Mouse (Mus musculus) hindbrain, embryonic 14.5 days (tissue): ENCODE data around the gene Tmem50a. TPM values are rescaled to one million over a fixed set of nuclear protein-coding genes. Genes with fewer than 3 reads are reported as not detected.

Source experiments
- ATAC-seq: fragments of 200-750 bp; cut with Nextera tagmentation; 2 replicates; pipeline ENCODE4 v1.8.0; 2017; ENCODE audit warnings: moderate number of reproducible peaks, mild to moderate bottlenecking, moderate TSS enrichment, moderate library complexity; ENCODE audit not compliant: low FRiP score
- DNase-seq: peaks from one replicate; pipeline ENCODE4 v3.0.0-alpha.2; 2015; ENCODE audit warnings: low spot score
- H3K27ac ChIP-seq: fragments of 300-500 bp; sonication (generic); 2 replicates; pipeline ENCODE4 v1.5.1; 2014; ENCODE audit warnings: mild to moderate bottlenecking, moderate library complexity
- H3K27me3 ChIP-seq: fragments of 300-500 bp; sonication (generic); 2 replicates; pipeline ENCODE4 v1.6.1; 2014; ENCODE audit warnings: mild to moderate bottlenecking, low read length, mixed read lengths; ENCODE audit not compliant: control insufficient read depth, insufficient read depth
- H3K36me3 ChIP-seq: fragments of 300-500 bp; sonication (generic); replicated peaks from 2 replicates; pipeline ENCODE4 v1.6.1; 2014; ENCODE audit not compliant: control insufficient read depth, insufficient read depth
- H3K4me1 ChIP-seq: fragments of 300-500 bp; sonication (generic); replicated peaks from 2 replicates; pipeline ENCODE4 v1.6.1; 2014; ENCODE audit warnings: antibody characterized with exemption, low read length, mixed read lengths; ENCODE audit not compliant: control insufficient read depth, insufficient read depth
- H3K4me2 ChIP-seq: fragments of 300-500 bp; sonication (generic); replicated peaks from 2 replicates; pipeline ENCODE4 v1.6.1; 2014; ENCODE audit warnings: mild to moderate bottlenecking, moderate library complexity
- H3K4me3 ChIP-seq: fragments of 300-500 bp; sonication (generic); replicated peaks from 2 replicates; pipeline ENCODE4 v1.5.1; 2014; ENCODE audit warnings: mild to moderate bottlenecking, low read length
- H3K9ac ChIP-seq: fragments of 300-500 bp; sonication (generic); 2 replicates; pipeline ENCODE4 v1.6.1; 2014
- H3K9me3 ChIP-seq: fragments of 300-500 bp; sonication (generic); 2 replicates; pipeline ENCODE4 v1.6.1; 2016; ENCODE audit warnings: low read length; ENCODE audit not compliant: control insufficient read depth
- WGBS: fragments of 180-500 bp; shearing (Covaris S2); extraction: QIAGEN DNeasy Blood & Tissue Kit; methylation state at CpG from one replicate; pipeline ENCODE4 v1.1.7; 2014; 5-methylcytosine and 5-hydroxymethylcytosine counted together
- polyA plus RNA-seq: library from polyadenylated mRNA; unstranded; fragments of >200 nt; fragmentation: Nextera tagmentation; extraction: Ambion mirVana; gene quantifications from 2 replicates; pipeline ENCODE4 v1.2.1, GENCODE M21; 2014

Tmem50a gene
- polyA plus RNA-seq, 1 experiment from 2014 or later, result 203 TPM

DNA sequence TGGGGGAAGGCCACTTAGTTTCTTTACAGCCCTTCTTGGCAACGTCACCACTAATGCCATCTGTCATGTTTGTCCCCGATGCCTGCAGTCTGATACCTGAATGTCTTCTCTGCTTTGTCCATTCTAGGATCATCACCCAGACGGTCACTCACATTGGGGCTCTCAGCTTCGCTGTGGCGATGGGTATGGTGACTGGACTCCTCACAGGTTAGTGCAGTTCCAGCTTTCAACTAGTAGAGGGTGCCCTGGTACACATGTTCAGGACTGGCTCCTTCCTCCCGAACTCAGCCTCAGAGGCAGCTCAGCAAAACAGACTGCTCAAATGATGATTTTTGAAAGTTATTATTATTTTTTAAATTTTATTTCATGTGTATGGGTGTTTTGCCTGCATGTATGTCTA is 22.7 kb downstream of the Tmem50a start:
- Histone ChIP-seq H3K9me3 (no peaks in the 10 kb centered on the region), H3K36me3 (peaks cover 22% of the 10 kb centered on the region), H3K4me1 (no peaks in the 10 kb centered on the region), H3K9ac (no peak overlapping the region), H3K4me2 (no peak overlapping the region), H3K27ac (no peak overlapping the region), H3K27me3 (no peaks in the 10 kb centered on the region), H3K4me3 (no peak overlapping the region)
- DNase-seq (no peak), ATAC-seq (no peak)
- 82% methylated on average over 6 of the region's 6 CpGs for WGBS

DNA sequence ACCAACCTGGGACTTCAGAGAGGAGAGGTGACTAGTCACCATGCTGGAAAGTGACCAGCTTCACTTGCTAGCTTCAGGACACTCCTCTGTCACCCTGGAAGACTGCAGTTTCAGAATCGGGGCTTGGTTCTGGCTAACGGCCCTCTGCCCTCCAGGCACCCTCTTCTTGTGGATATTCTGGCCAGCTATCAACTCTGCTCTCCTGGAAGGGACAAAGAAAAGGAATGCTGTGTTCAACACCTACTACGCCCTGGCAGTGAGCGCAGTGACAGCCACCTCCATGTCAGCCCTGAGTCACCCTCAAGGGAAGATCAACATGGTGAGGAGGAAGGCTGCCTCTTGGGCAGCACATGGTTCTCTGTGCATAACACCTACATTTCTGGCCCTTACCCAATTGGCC is 30.5 kb downstream of the Tmem50a start:
- H3K4me2 ChIP-seq, result no peak overlapping the region
- no peak for ATAC-seq
- WGBS, result 96% methylated on average over 4 of the region's 4 CpGs

DNA sequence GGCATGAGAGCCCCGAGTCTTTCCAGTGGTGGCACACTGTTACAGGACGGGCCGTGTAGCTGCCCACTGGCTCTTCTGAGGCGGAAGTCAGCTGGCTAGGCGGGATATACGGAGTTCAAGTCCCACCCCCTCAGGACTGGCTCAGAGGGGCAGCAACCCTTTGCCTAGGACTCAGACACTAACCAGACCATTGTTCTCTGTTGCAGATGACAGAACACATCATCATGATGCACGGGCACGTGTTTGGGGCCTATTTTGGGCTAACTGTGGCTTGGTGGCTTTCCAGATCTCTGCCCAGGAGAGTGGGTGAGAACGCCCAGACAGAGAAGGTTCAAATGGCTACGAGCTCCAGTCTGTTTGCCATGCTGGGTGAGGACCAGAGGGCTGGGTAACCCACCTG is 31.0 kb downstream of the Tmem50a start:
- WGBS, result 89% methylated on average over 10 of the region's 10 CpGs
- Histone ChIP-seq H3K4me3 (no peak overlapping the region), H3K27me3 (no peaks in the 10 kb centered on the region), H3K9ac (no peak overlapping the region), H3K9me3 (no peaks in the 10 kb centered on the region), H3K4me1 (0 out of 2 replicates have a peak, but pooled peaks cover 4% of the 10 kb centered on the region), H3K27ac (no peak overlapping the region), H3K4me2 (no peak overlapping the region), H3K36me3 (no peaks in the 10 kb centered on the region)
- ATAC-seq, result no peak
- DNase-seq, result no peak

More for the DNA sequence above, 30.5 kb downstream of the Tmem50a start:
- no peak overlapping the region for H3K9ac ChIP-seq
- DNase-seq, result no peak
- no peak overlapping the region for H3K4me3 ChIP-seq
- H3K27me3 ChIP-seq, result no peaks in the 10 kb centered on the region
- no peak overlapping the region for H3K27ac ChIP-seq
- H3K36me3 ChIP-seq, result no peaks in the 10 kb centered on the region
- H3K4me1 ChIP-seq, result 0 out of 2 replicates have a peak, but pooled peaks cover 4% of the 10 kb centered on the region
- H3K9me3 ChIP-seq, result no peaks in the 10 kb centered on the region

DNA sequence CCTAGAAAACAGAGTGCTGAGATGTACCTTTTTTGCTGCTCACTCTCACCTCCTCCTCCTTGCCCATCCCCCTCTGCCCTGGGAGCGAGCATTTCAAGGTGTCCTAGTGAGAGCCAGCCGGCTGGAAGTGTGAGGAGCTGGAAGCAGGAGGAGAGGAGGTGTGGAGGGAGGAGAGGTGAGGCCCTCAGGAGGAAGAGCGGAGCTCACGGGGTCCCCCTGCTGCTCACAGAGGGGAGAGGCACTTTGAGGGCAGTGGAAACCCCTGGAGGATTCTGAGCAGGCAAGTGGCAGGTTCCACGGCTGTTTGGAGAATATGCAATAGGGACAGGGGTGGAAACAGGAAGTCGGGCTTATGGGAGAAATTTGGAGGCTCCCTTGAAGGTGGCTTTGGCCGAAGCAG is 31.6 kb downstream of the Tmem50a start:
- Histone ChIP-seq H3K27ac (no peak overlapping the region), H3K4me1 (0 out of 2 replicates have a peak, but pooled peaks cover 4% of the 10 kb centered on the region), H3K36me3 (no peaks in the 10 kb centered on the region), H3K4me2 (no peak overlapping the region), H3K4me3 (no peak overlapping the region), H3K9me3 (no peaks in the 10 kb centered on the region), H3K9ac (no peak overlapping the region), H3K27me3 (no peaks in the 10 kb centered on the region)
- ATAC-seq (no peak), DNase-seq (no peak)
- 41% methylated on average over 7 of the region's 7 CpGs for WGBS

DNA sequence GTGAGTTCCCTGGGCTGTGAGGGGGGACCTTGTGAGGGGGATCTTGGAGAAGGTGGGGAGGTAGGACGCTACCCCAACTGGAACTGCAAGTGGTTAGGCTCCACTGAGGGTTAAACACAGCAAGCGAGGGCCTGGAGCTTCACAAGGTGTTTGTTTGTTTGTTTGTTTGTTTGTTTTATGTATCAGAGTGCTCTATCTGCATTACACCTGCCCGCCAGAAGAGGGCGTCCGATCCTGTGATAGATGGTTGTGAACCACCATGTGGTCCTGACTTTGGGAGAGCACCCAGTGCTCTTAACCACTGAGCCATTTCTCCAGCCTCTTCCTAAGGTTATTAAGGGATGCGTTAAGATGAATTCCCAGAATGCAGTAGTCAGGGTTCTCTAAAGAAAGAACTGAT is 34.8 kb downstream of the Tmem50a start:
- H3K27ac ChIP-seq, result no peak overlapping the region
- peak overlapping the region; percentile 38; the same call in 1 of the 2 replicates for H3K9ac ChIP-seq
- no peaks in the 10 kb centered on the region for H3K9me3 ChIP-seq
- ATAC-seq (no peak), DNase-seq (no peak)
- H3K36me3 ChIP-seq, result no peaks in the 10 kb centered on the region
- 0 out of 2 replicates have a peak, but pooled peaks cover 4% of the 10 kb centered on the region for H3K4me1 ChIP-seq
- 34% methylated on average over 6 of the region's 6 CpGs for WGBS
- H3K4me3 ChIP-seq, result peak overlapping the region; percentile 20; the same call in 1 of the 2 replicates
- no peaks in the 10 kb centered on the region for H3K27me3 ChIP-seq
- H3K4me2 ChIP-seq, result peak overlapping the region; percentile 51

DNA sequence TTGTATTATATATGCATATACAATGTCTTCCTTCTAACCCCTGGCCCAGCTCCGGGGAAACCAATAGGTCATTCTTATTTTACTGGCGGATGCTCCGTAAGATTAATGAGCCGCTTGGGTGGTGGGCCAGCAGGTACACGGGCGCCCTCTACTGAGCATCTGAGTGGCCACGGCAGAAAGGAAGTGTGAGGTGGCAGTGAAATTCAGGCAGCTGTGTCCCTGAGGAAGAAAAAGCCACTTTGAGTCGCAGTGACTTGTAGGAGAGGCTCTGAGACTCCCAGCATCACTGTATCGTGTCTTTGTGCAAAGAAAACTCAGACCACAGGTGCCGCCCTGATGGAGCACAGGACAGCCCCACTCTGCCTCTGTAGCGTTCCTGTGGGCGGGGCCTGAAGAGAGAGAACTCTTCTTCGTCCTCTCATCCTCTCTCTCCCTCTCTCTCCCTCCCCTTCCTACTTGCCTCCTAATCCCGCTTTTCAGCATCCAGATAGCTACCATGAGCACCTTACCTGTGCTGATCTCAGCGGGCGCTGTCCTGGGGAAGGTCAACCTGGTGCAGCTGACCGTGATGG is 35.3 kb downstream of the Tmem50a start:
- Histone ChIP-seq H3K27ac (no peak overlapping the region), H3K9ac (peak overlapping the region; percentile 38), H3K4me3 (peak overlapping the region; percentile 20), H3K4me2 (peak overlapping the region; percentile 51), H3K36me3 (no peaks in the 10 kb centered on the region), H3K27me3 (no peaks in the 10 kb centered on the region), H3K4me1 (0 out of 2 replicates have a peak, but pooled peaks cover 4% of the 10 kb centered on the region), H3K9me3 (no peaks in the 10 kb centered on the region)
- WGBS, result 1% methylated on average over 17 of the region's 17 CpGs
- ATAC-seq (no peak), DNase-seq (peak; percentile 78)

DNA sequence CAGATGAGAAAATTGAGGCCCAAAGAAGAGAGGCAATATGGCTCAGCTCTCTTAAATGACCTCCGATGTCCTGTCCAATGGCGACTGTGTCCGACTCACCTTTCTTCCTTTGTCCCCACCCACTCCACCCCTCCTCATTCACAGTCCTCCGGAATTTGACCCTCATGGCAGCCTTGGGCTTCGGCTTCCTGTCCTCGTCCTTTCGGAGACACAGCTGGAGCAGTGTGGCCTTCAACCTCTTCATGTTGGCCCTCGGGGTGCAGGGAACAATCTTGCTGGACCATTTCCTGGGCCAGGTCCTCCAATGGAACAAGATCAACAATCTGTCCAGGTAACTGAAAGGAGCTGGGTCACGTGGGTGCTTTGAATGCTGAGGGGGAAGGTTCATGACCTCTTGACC is 38.7 kb downstream of the Tmem50a start:
- 83% methylated on average over 9 of the region's 9 CpGs for WGBS
- Histone ChIP-seq H3K27me3 (no peaks in the 10 kb centered on the region), H3K4me3 (no peak overlapping the region), H3K9ac (no peak overlapping the region), H3K36me3 (no peaks in the 10 kb centered on the region), H3K4me1 (0 out of 2 replicates have a peak, but pooled peaks cover 4% of the 10 kb centered on the region), H3K27ac (no peak overlapping the region), H3K9me3 (no peaks in the 10 kb centered on the region), H3K4me2 (no peak overlapping the region)
- DNase-seq (no peak), ATAC-seq (no peak)

DNA sequence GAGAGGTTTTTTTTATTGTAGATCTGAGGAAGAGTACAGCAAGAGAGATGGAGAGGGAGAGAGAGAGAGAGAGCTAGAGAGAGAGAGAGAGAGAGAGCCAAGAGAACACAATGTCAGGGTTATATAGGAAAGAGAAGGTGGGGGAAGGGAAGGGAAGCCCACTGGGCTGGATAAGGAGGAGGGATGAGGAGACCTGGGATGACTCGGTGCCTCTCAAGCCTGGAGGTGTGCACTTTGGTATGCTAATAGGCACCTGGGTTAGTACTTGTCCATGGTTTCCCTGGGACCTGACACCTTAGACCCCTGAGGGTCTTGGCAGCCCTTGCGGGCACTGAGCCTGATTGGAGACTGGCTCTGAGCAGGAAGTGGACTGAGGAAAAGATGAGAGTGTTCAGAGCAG is 42.9 kb downstream of the Tmem50a start:
- no peak overlapping the region for H3K9ac ChIP-seq
- H3K4me2 ChIP-seq, result no peak overlapping the region
- H3K36me3 ChIP-seq, result no peaks in the 10 kb centered on the region
- no peak overlapping the region for H3K27ac ChIP-seq
- ATAC-seq (no peak), DNase-seq (no peak)
- 42% methylated on average over 2 of the region's 2 CpGs for WGBS
- H3K4me3 ChIP-seq, result no peak overlapping the region
- peaks cover 26% of the 10 kb centered on the region for H3K27me3 ChIP-seq
- no peaks in the 10 kb centered on the region for H3K4me1 ChIP-seq
- H3K9me3 ChIP-seq, result no peaks in the 10 kb centered on the region

DNA sequence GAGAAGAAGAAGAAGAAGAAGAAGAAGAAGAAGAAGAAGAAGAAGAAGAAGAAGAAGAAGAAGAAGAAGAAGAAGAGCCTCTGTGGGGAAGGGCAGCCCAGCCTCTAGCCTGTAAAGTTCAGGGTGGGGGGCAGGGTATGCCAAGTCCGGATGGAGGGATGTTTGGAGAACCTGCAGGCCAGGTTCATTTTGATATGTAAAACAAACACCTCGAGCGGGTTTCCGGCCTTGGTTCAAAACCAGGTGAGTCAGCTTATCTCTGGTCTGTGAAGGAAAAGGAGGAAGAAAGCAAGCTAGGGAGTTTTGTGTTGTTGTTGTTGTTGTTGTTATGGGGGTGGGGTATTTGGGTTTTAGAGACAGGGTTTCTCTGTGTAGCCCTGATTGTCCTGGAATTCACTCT is 43.3 kb downstream of the Tmem50a start:
- Histone ChIP-seq H3K27me3 (peaks cover 26% of the 10 kb centered on the region), H3K9ac (no peak overlapping the region), H3K27ac (no peak overlapping the region), H3K36me3 (no peaks in the 10 kb centered on the region), H3K9me3 (no peaks in the 10 kb centered on the region), H3K4me2 (no peak overlapping the region), H3K4me1 (no peaks in the 10 kb centered on the region), H3K4me3 (no peak overlapping the region)
- ATAC-seq, result no peak
- WGBS, result 42% methylated on average over 4 of the region's 4 CpGs
- no peak for DNase-seq
